Mouse (Mus musculus): ENCODE measurements at regions not wholly inside any gene's neighbourhood (a gene's known extent, or its start where the extent isn't known, plus 50 kb on each side); places are given as distances from the start of the nearest gene placed in this dataset.

- no peak for ATAC-seq (ENCODE audit: insufficient read depth)
- H3K36me3 ChIP-seq (replicated peaks; ENCODE audit: control insufficient read depth, insufficient read depth, low read depth): no peaks in the 10 kb centered on the region
These were observed 2777.2 kb downstream of the 9330182O14Rik start for GRCm38 (mm10) chr15:42911357-42911756.

GRCm38 (mm10) chr15:42912880-42913279 lies 2778.7 kb downstream of the 9330182O14Rik start:
- Histone ChIP-seq H3K36me3 (replicated peaks; ENCODE audit: control insufficient read depth, insufficient read depth, low read depth) (no peaks in the 10 kb centered on the region), H3K9ac (replicated peaks) (no peak overlapping the region), H3K4me3 (ENCODE audit: insufficient read depth in 1 of 2, low read depth in 2 of 2, low read length in 2 of 2) (no peak overlapping the region), H3K4me2 (ENCODE audit: low read depth) (no peak overlapping the region), H3K4me1 (replicated peaks; ENCODE audit: control insufficient read depth in 2 of 2, insufficient read depth in 2 of 2, low read length in 1 of 2) (no peaks in the 10 kb centered on the region), H3K9me3 (ENCODE audit: control insufficient read depth, low read length) (no peaks in the 10 kb centered on the region), H3K27me3 (ENCODE audit: control insufficient read depth, insufficient read depth, low read length) (no peaks in the 10 kb centered on the region), H3K27ac (no peak overlapping the region)
- DNase-seq (ENCODE audit: low read depth in 3 of 3, low spot score in 3 of 3) (no peak), ATAC-seq (ENCODE audit: insufficient read depth) (no peak)
- WGBS (ENCODE audit: insufficient replicate concordance): 46% methylated on average over 4 of the region's 4 CpGs
- no peak for TF ChIP-seq EP300 (IDR thresholded peaks at IDR 0.05; ENCODE audit: low read depth)
- no peak for TF ChIP-seq CTCF (IDR thresholded peaks at IDR 0.05; ENCODE audit: low read depth)

More at GRCm38 (mm10) chr15:42911357-42911756, 2777.2 kb downstream of the 9330182O14Rik start:
- no peak overlapping the region for H3K27ac ChIP-seq
- H3K9ac ChIP-seq (replicated peaks): no peak overlapping the region
- DNase-seq (ENCODE audit: low read depth in 3 of 3, low spot score in 3 of 3): no peak
- TF ChIP-seq CTCF (IDR thresholded peaks at IDR 0.05; ENCODE audit: low read depth): no peak
- TF ChIP-seq EP300 (IDR thresholded peaks at IDR 0.05; ENCODE audit: low read depth): no peak
- no peak overlapping the region for H3K4me2 ChIP-seq (ENCODE audit: low read depth)
- no peak overlapping the region for H3K4me3 ChIP-seq (ENCODE audit: insufficient read depth in 1 of 2, low read depth in 2 of 2, low read length in 2 of 2)
- H3K9me3 ChIP-seq (ENCODE audit: control insufficient read depth, low read length): no peaks in the 10 kb centered on the region
- H3K4me1 ChIP-seq (replicated peaks; ENCODE audit: control insufficient read depth in 2 of 2, insufficient read depth in 2 of 2, low read length in 1 of 2): no peaks in the 10 kb centered on the region
- 55% methylated on average over 2 of the region's 2 CpGs for WGBS (ENCODE audit: insufficient replicate concordance)
- H3K27me3 ChIP-seq (ENCODE audit: control insufficient read depth, insufficient read depth, low read length): no peaks in the 10 kb centered on the region

- no peak overlapping the region for H3K27ac ChIP-seq
- no peaks in the 10 kb centered on the region for H3K4me1 ChIP-seq (replicated peaks; ENCODE audit: control insufficient read depth in 2 of 2, insufficient read depth in 2 of 2, low read length in 1 of 2)
- no peaks in the 10 kb centered on the region for H3K36me3 ChIP-seq (replicated peaks; ENCODE audit: control insufficient read depth, insufficient read depth, low read depth)
- WGBS (ENCODE audit: insufficient replicate concordance): 60% methylated on average over 2 of the region's 2 CpGs
- H3K4me3 ChIP-seq (ENCODE audit: insufficient read depth in 1 of 2, low read depth in 2 of 2, low read length in 2 of 2): no peak overlapping the region
- no peaks in the 10 kb centered on the region for H3K9me3 ChIP-seq (ENCODE audit: control insufficient read depth, low read length)
- H3K4me2 ChIP-seq (ENCODE audit: low read depth): no peak overlapping the region
- H3K27me3 ChIP-seq (ENCODE audit: control insufficient read depth, insufficient read depth, low read length): no peaks in the 10 kb centered on the region
- DNase-seq (ENCODE audit: low read depth in 3 of 3, low spot score in 3 of 3): no peak
- ATAC-seq (ENCODE audit: insufficient read depth): no peak
- TF ChIP-seq CTCF (IDR thresholded peaks at IDR 0.05; ENCODE audit: low read depth): no peak
- TF ChIP-seq EP300 (IDR thresholded peaks at IDR 0.05; ENCODE audit: low read depth): no peak
- no peak overlapping the region for H3K9ac ChIP-seq (replicated peaks)
These were observed 2779.1 kb downstream of the 9330182O14Rik start for GRCm38 (mm10) chr15:42913285-42913684.

GRCm38 (mm10) chr15:42914099-42914498 lies 2779.9 kb downstream of the 9330182O14Rik start:
- DNase-seq (ENCODE audit: low read depth in 3 of 3, low spot score in 3 of 3) (peak in 2 of 3 experiments; percentile 2 to 4), ATAC-seq (ENCODE audit: insufficient read depth) (no peak)
- 8% methylated on average over 3 of the region's 3 CpGs for WGBS (ENCODE audit: insufficient replicate concordance)
- H3K27me3 ChIP-seq (ENCODE audit: control insufficient read depth, insufficient read depth, low read length): no peaks in the 10 kb centered on the region
- no peaks in the 10 kb centered on the region for H3K36me3 ChIP-seq (replicated peaks; ENCODE audit: control insufficient read depth, insufficient read depth, low read depth)
- H3K4me2 ChIP-seq (ENCODE audit: low read depth): no peak overlapping the region
- TF ChIP-seq EP300 (IDR thresholded peaks at IDR 0.05; ENCODE audit: low read depth) (no peak), CTCF (IDR thresholded peaks at IDR 0.05; ENCODE audit: low read depth) (peak; percentile 69)
- no peak overlapping the region for H3K4me3 ChIP-seq (ENCODE audit: insufficient read depth in 1 of 2, low read depth in 2 of 2, low read length in 2 of 2)
- H3K27ac ChIP-seq: no peak overlapping the region
- no peaks in the 10 kb centered on the region for H3K9me3 ChIP-seq (ENCODE audit: control insufficient read depth, low read length)
- no peak overlapping the region for H3K9ac ChIP-seq (replicated peaks)
- H3K4me1 ChIP-seq (replicated peaks; ENCODE audit: control insufficient read depth in 2 of 2, insufficient read depth in 2 of 2, low read length in 1 of 2): no peaks in the 10 kb centered on the region

- Histone ChIP-seq H3K36me3 (replicated peaks; ENCODE audit: control insufficient read depth, insufficient read depth, low read depth) (no peaks in the 10 kb centered on the region), H3K4me2 (ENCODE audit: low read depth) (no peak overlapping the region), H3K27ac (no peak overlapping the region), H3K9me3 (ENCODE audit: control insufficient read depth, low read length) (no peaks in the 10 kb centered on the region), H3K9ac (replicated peaks) (no peak overlapping the region), H3K4me1 (replicated peaks; ENCODE audit: control insufficient read depth in 2 of 2, insufficient read depth in 2 of 2, low read length in 1 of 2) (no peaks in the 10 kb centered on the region), H3K27me3 (ENCODE audit: control insufficient read depth, insufficient read depth, low read length) (no peaks in the 10 kb centered on the region), H3K4me3 (ENCODE audit: insufficient read depth in 1 of 2, low read depth in 2 of 2, low read length in 2 of 2) (no peak overlapping the region)
- TF ChIP-seq EP300 (IDR thresholded peaks at IDR 0.05; ENCODE audit: low read depth) (no peak), CTCF (IDR thresholded peaks at IDR 0.05; ENCODE audit: low read depth) (no peak)
- DNase-seq (ENCODE audit: low read depth in 3 of 3, low spot score in 3 of 3): no peak
- WGBS (ENCODE audit: insufficient replicate concordance): 59% methylated on average over 11 of the region's 11 CpGs
- ATAC-seq (ENCODE audit: insufficient read depth): no peak
These were observed 2781.0 kb downstream of the 9330182O14Rik start for GRCm38 (mm10) chr15:42915195-42915594.
